Mouse (Mus musculus): ENCODE data around the gene Pde6d.

DNA sequence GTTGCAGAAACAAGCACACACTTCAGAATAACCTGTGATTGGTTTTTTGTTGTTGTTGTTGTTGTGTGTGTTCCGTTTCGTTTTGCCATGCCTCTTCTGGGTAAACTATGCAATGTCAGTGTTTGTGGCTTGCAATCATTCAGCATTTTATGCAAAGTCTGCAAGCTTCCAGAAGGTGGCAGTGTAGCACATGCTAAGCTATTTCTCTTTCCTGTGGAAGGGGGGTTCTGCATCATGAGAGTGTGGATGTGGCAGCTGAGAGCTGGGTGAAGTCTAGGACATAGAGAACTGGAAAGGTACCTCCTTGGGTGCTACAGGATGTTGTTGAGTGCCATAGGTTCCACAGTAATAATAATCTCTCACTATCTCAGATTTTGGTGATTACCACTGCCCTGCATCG lies 16.1 kb upstream of the Pde6d start:
- no peak for TF ChIP-seq GATA1 (IDR thresholded peaks at IDR 0.05; ENCODE audit: low read length)
- no peak for TF ChIP-seq TAL1 (IDR thresholded peaks at IDR 0.05; ENCODE audit: low read length)

All from erythroblast, embryonic 14.5 days (primary cell).